In genomic region chr17:75004820-75005219, GRCm38 (mm10) we compare ENCODE assay signal across 8 mouse cellular contexts. TPM values are rescaled to one million over a fixed set of nuclear protein-coding genes. Genes with fewer than 3 reads are reported as not detected.
A peak's percentile ranks its signal among the peaks of the same experiment; 100 is the strongest.
DNase-seq lines count a peak whose midpoint lies in the region; ATAC-seq and TF ChIP-seq lines count a peak whose summit lies in the region.

No protein-coding gene starts in this region.

- H3K27me3 ChIP-seq in E14TG2a.4 (ENCODE audit: insufficient read depth, low read length), result peaks cover 21% of the 10 kb centered on the region
- no peaks in the 10 kb centered on the region for H3K27me3 ChIP-seq in forebrain, postnatal 0 days (ENCODE audit: insufficient read depth, low read length)
- no peaks in the 10 kb centered on the region for H3K27me3 ChIP-seq in lung, postnatal 0 days (replicated peaks; ENCODE audit: insufficient read depth, low read length)

- 0 out of 2 replicates have a peak overlapping the region, but pooled peaks have one; percentile 22 for H3K9ac ChIP-seq in forebrain, postnatal 0 days
- H3K9ac ChIP-seq in lung, postnatal 0 days (replicated peaks; ENCODE audit: low read depth), result no peak overlapping the region

- TF ChIP-seq EP300 in lung, postnatal 0 days (IDR thresholded peaks at IDR 0.05), result no peak

- H3K9me3 ChIP-seq in E14TG2a.4 (ENCODE audit: low read length), result no peaks in the 10 kb centered on the region
- no peaks in the 10 kb centered on the region for H3K9me3 ChIP-seq in forebrain, postnatal 0 days (ENCODE audit: low read length)
- H3K9me3 ChIP-seq in lung, postnatal 0 days (ENCODE audit: low read length), result no peaks in the 10 kb centered on the region

- TF ChIP-seq POLR2A in brain, embryonic 14.5 days (IDR thresholded peaks at IDR 0.05; ENCODE audit: borderline replicate concordance, extremely low read depth, insufficient read depth, insufficient read length, poor library complexity, severe bottlenecking), result no peak

- DNase-seq in brain, embryonic 14.5 days (ENCODE audit: low read depth), result peak; percentile 94
- peak; percentile 85 for DNase-seq in forebrain, postnatal 0 days
- peak; percentile 93 for DNase-seq in heart, postnatal 4 days
- DNase-seq in layer of hippocampus, adult 8-10 months (ENCODE audit: low spot score in 2 of 2), result peak; percentile 22 to 61
- DNase-seq in lung, postnatal 0 days (ENCODE audit: low spot score), result peak; percentile 89
- DNase-seq in retina, adult 2 months (ENCODE audit: low read depth, low spot score), result peak; percentile 3
- DNase-seq in thymus, postnatal 36 days, result peak; percentile 52

- peak overlapping the region; percentile 99 for H3K4me3 ChIP-seq in E14TG2a.4 (replicated peaks; ENCODE audit: low read length)
- H3K4me3 ChIP-seq in forebrain, postnatal 0 days (ENCODE audit: low read depth, low read length), result peak overlapping the region; percentile 72
- H3K4me3 ChIP-seq in lung, postnatal 0 days (ENCODE audit: low read depth, low read length), result peak overlapping the region; percentile 66

- peak; percentile 89 for ATAC-seq in forebrain, postnatal 0 days
- ATAC-seq in lung, postnatal 0 days, result peak; percentile 84

- H3K4me1 ChIP-seq in E14TG2a.4 (replicated peaks; ENCODE audit: low read depth, low read length), result peaks cover 9% of the 10 kb centered on the region
- no peaks in the 10 kb centered on the region for H3K4me1 ChIP-seq in forebrain, postnatal 0 days (ENCODE audit: insufficient read depth)
- peaks cover 5% of the 10 kb centered on the region for H3K4me1 ChIP-seq in lung, postnatal 0 days (ENCODE audit: insufficient read depth, low read depth, low read length)

- H3K36me3 ChIP-seq in E14TG2a.4 (ENCODE audit: insufficient read depth, low read length), result no peaks in the 10 kb centered on the region
- H3K36me3 ChIP-seq in forebrain, postnatal 0 days (ENCODE audit: insufficient read depth), result no peaks in the 10 kb centered on the region
- H3K36me3 ChIP-seq in lung, postnatal 0 days (ENCODE audit: insufficient read depth, low read length), result no peaks in the 10 kb centered on the region

- WGBS in forebrain, postnatal 0 days, result 0% methylated on average over 11 of the region's 11 CpGs
- 0% methylated on average over 11 of the region's 11 CpGs for whole genome bisulfite sequencing in lung, postnatal 0 days

- H3K4me2 ChIP-seq in forebrain, postnatal 0 days (ENCODE audit: low read depth), result peak overlapping the region; percentile 100
- H3K4me2 ChIP-seq in lung, postnatal 0 days (replicated peaks; ENCODE audit: low read depth, low read length), result peak overlapping the region; percentile 100

- no peak overlapping the region for H3K27ac ChIP-seq in forebrain, postnatal 0 days (ENCODE audit: low read depth, low read length)
- no peak overlapping the region for H3K27ac ChIP-seq in lung, postnatal 0 days (ENCODE audit: low read length)

- TF ChIP-seq CTCF in E14TG2a.4 (conservative IDR thresholded peaks at IDR 0.05; ENCODE audit: low read length), result peak; percentile 48
- peak; percentile 87 for TF ChIP-seq CTCF in brain, embryonic 14.5 days (IDR thresholded peaks at IDR 0.05; ENCODE audit: borderline replicate concordance, extremely low read depth, insufficient read depth, insufficient read length)
- TF ChIP-seq CTCF in forebrain, postnatal 0 days (IDR thresholded peaks at IDR 0.05; ENCODE audit: low read depth), result peak; percentile 84
- peak; percentile 84 for TF ChIP-seq CTCF in lung, postnatal 0 days (IDR thresholded peaks at IDR 0.05)

RNA-seq across cellular contexts. Expression of gene Ltbp1, which starts 0.5 kb away (rescaled TPM):
- polyA plus RNA-seq in brain, embryonic 14.5 days (2012; rRNA removed), result 4.1 and 4.2 TPM in 2 replicates
- 2.0 and 5.2 TPM in 2 replicates for total RNA-seq in forebrain, postnatal 0 days (2014; rRNA removed)
- polyA plus RNA-seq in forebrain, postnatal 0 days (2015; fragmentation: Nextera tagmentation; extraction: Ambion mirVana), result 1.1 and 1.5 TPM in 2 replicates
- total RNA-seq in heart, postnatal 4 days (2021), result 10 to 100 TPM; 63.8 to 67.0 TPM
- 1 to 10 TPM; 5.7 to 9.0 (median 7.4) TPM for total RNA-seq in layer of hippocampus, adult 8-10 months (2022)
- polyA plus RNA-seq in lung, postnatal 0 days (2015; fragmentation: Nextera tagmentation; extraction: Ambion mirVana), result 24.0 and 27.1 TPM in 2 replicates

Comparison
In these comparisons a context has a peak if more than half of its experiments do, and no peak if none do; other contexts are left out.
1. DNase-seq: peak in every context shown above with its lines; median percentile 94 in brain, embryonic 14.5 days; 93 in heart, postnatal 4 days; 89 in lung, postnatal 0 days; 85 in forebrain, postnatal 0 days; 52 in thymus, postnatal 36 days; 42 in layer of hippocampus, adult 8-10 months; 3 in retina, adult 2 months.
2. RNA of gene Ltbp1, which starts 0.5 kb away (total RNA-seq): 63.8 to 67.0 TPM in heart, postnatal 4 days; 5.7 to 9.0 TPM in layer of hippocampus, adult 8-10 months and 2.0 to 5.2 TPM in forebrain, postnatal 0 days; every median in the first group is over 4 times any median in the second.
3. Peak in every context shown above with its lines, with median percentiles within 50 percentile points of each other: H3K4me3 ChIP-seq and CTCF ChIP-seq.